Mouse (Mus musculus): Measurements from ENCODE around the gene 4930412O13Rik.

Gene 4930412O13Rik

GRCm38 (mm10) chr2:9881051-9881591 is at the start of gene 4930412O13Rik:
4930412O13Rik (plus strand) TSS chr2:9881252.
- peak; percentile 35 for DNase-seq

GRCm38 (mm10) chr2:9833712-9834111 is 47.3 kb upstream of the 4930412O13Rik start:
- DNase-seq: no peak

- DNase-seq: no peak
Measured at GRCm38 (mm10) chr2:9835195-9835594, 45.9 kb upstream of the 4930412O13Rik start.

GRCm38 (mm10) chr2:9852851-9853576 is 28.0 kb upstream of the 4930412O13Rik start:
- no peak for DNase-seq

- DNase-seq: no peak
Measured at GRCm38 (mm10) chr2:9855861-9856260, 25.2 kb upstream of the 4930412O13Rik start.

- DNase-seq: no peak
Measured at GRCm38 (mm10) chr2:9860698-9861097, 20.4 kb upstream of the 4930412O13Rik start.

- DNase-seq: no peak
Measured at GRCm38 (mm10) chr2:9867092-9867825, 13.8 kb upstream of the 4930412O13Rik start.

GRCm38 (mm10) chr2:9871141-9871716 is 9.8 kb upstream of the 4930412O13Rik start:
- DNase-seq: peak; percentile 58

- peak; percentile 42 for DNase-seq
Measured at GRCm38 (mm10) chr2:9871798-9872197, 9.3 kb upstream of the 4930412O13Rik start.

GRCm38 (mm10) chr2:9872682-9873081 is 8.4 kb upstream of the 4930412O13Rik start:
- DNase-seq: peak; percentile 55

- DNase-seq: peak; percentile 15
Measured at GRCm38 (mm10) chr2:9873757-9874156, 7.3 kb upstream of the 4930412O13Rik start.

- DNase-seq: peak; percentile 66
Measured at GRCm38 (mm10) chr2:9874467-9875219, 6.4 kb upstream of the 4930412O13Rik start.

GRCm38 (mm10) chr2:9875220-9875619 is 5.8 kb upstream of the 4930412O13Rik start:
- peak; percentile 30 for DNase-seq

- DNase-seq: peak; percentile 67
Measured at GRCm38 (mm10) chr2:9875676-9876357, 5.2 kb upstream of the 4930412O13Rik start.

- DNase-seq: peak; percentile 61
Measured at GRCm38 (mm10) chr2:9876621-9877325, 4.3 kb upstream of the 4930412O13Rik start.

- peak; percentile 69 for DNase-seq
Measured at GRCm38 (mm10) chr2:9877326-9877690, 3.7 kb upstream of the 4930412O13Rik start.

GRCm38 (mm10) chr2:9877966-9878563 is 3.0 kb upstream of the 4930412O13Rik start:
- peak; percentile 67 for DNase-seq

GRCm38 (mm10) chr2:9878564-9879081 is 2.4 kb upstream of the 4930412O13Rik start:
- peak; percentile 90 for DNase-seq

GRCm38 (mm10) chr2:9879092-9879491 is 2.0 kb upstream of the 4930412O13Rik start:
- DNase-seq: no peak

GRCm38 (mm10) chr2:9879493-9879892 is 1.6 kb upstream of the 4930412O13Rik start:
- peak; percentile 96 for DNase-seq

- DNase-seq: no peak
Measured at GRCm38 (mm10) chr2:9880271-9880670, 781 bp upstream of the 4930412O13Rik start.

Measured in thymus, postnatal 4 days (tissue).